Mouse (Mus musculus) T-cell, adult 2 months (primary cell): Measurements from ENCODE around the gene Hivep2.

ENCODE experiments used
- DNase-seq: peaks from one replicate; pipeline ENCODE4 v3.0.0; 2022; ENCODE audit warnings: low spot score

Gene Hivep2

GRCm38 (mm10) chr10:14024971-14025370, 59.1 kb downstream of the Hivep2 start:
- no peak for DNase-seq

GRCm38 (mm10) chr10:14027751-14028150, 61.9 kb downstream of the Hivep2 start:
- DNase-seq = no peak

GRCm38 (mm10) chr10:14028956-14029355, 63.1 kb downstream of the Hivep2 start:
- DNase-seq = no peak

GRCm38 (mm10) chr10:14030458-14031035, 64.7 kb downstream of the Hivep2 start:
- DNase-seq = no peak

- no peak for DNase-seq
Measured at GRCm38 (mm10) chr10:14032532-14032931, 66.7 kb downstream of the Hivep2 start.

GRCm38 (mm10) chr10:14034046-14034445, 68.2 kb downstream of the Hivep2 start:
- no peak for DNase-seq

GRCm38 (mm10) chr10:14034790-14035189, 68.9 kb downstream of the Hivep2 start:
- no peak for DNase-seq

GRCm38 (mm10) chr10:14035607-14036006, 69.7 kb downstream of the Hivep2 start:
- no peak for DNase-seq

- DNase-seq = no peak
Measured at GRCm38 (mm10) chr10:14036472-14036871, 70.6 kb downstream of the Hivep2 start.

- DNase-seq = no peak
Measured at GRCm38 (mm10) chr10:14037977-14038489, 72.2 kb downstream of the Hivep2 start.

GRCm38 (mm10) chr10:14040716-14041470, 75.0 kb downstream of the Hivep2 start:
- no peak for DNase-seq

GRCm38 (mm10) chr10:14041606-14042005, 75.7 kb downstream of the Hivep2 start:
- DNase-seq = no peak

GRCm38 (mm10) chr10:14042539-14043348, 76.9 kb downstream of the Hivep2 start:
- no peak for DNase-seq

- DNase-seq = no peak
Measured at GRCm38 (mm10) chr10:14043349-14043710, 77.5 kb downstream of the Hivep2 start.

- DNase-seq = peak; percentile 52
Measured at GRCm38 (mm10) chr10:14044046-14044782, 78.3 kb downstream of the Hivep2 start.

GRCm38 (mm10) chr10:14044783-14045392, 79.0 kb downstream of the Hivep2 start:
- peak; percentile 75 for DNase-seq

GRCm38 (mm10) chr10:14045745-14046144, 79.9 kb downstream of the Hivep2 start:
- peak; percentile 87 for DNase-seq

GRCm38 (mm10) chr10:14046171-14046651, 80.3 kb downstream of the Hivep2 start:
- no peak for DNase-seq

- DNase-seq = peak; percentile 51
Measured at GRCm38 (mm10) chr10:14046935-14047334, 81.1 kb downstream of the Hivep2 start.

- no peak for DNase-seq
Measured at GRCm38 (mm10) chr10:14047661-14048060, 81.8 kb downstream of the Hivep2 start.

GRCm38 (mm10) chr10:14048322-14048915, 82.5 kb downstream of the Hivep2 start:
- DNase-seq = no peak
